Mouse (Mus musculus) frontal cortex, postnatal 36 days (tissue): ENCODE results near the gene Mfge8.

Experiments used
- DNase-seq, 2 experiments: peaks; one replicate each; pipeline ENCODE4 v3.0.0; 2022; ENCODE audit warnings: low spot score in 2 of 2

Gene Mfge8

DNA sequence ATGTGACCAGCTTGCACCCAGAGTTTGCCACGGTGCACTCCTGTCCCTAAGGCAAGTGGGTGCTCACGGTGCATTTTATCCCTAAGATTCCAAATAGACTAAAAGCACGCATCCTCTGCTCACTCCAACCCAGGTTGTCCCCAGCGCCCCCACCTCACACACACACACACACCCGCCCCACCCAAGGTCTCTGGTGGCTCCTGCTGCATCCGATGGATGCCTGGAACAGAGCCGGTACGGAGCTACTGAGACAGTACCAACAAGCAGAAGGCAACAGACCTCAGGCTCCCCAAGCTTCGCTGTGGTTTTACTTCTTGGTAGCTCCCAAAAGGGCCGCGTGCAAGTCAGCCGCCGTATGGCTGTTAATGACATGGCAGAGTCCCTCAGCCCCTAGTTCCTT, 18.5 kb downstream of the Mfge8 start:
- no peak for DNase-seq

DNA sequence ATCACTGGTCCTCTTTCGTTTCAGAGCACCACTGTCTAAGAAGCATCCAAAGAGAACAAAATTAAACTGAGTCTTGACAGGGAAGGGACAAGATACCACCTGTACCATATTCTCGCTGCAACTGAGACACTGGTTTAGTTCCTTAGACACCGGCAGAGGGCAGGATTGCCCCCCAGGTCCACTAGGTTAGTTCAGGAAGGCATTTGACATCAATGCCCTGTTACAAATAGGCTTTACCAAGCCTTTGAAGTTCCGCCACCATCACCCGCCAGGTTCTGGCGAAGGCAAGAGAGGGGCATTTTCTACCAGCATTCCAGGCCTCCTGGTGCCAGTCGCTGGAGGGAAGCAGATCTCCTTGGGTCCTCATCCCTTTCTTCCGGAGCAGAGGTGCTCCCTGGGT, 19.0 kb downstream of the Mfge8 start:
- DNase-seq: no peak

DNA sequence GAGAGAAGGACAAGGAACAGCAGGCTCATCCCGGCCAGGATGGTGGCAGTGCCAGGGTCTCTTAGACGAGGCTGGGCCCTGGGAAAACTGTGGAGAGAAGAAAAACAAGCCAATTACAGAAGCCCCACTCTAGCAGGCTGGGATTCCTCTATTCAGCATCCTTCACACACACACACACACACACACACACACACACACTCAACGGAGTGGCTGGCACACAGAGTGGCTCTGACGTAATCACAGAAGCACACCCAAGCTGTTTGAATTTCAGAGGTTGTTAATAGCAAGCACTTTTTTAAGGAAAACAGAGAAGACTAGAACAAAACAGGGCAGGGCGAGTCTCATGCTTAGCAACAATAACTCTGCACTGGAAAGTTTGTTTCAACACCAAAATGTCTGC, 25.4 kb downstream of the Mfge8 start:
- peak in 1 of 2 experiments; percentile 36 for DNase-seq

DNA sequence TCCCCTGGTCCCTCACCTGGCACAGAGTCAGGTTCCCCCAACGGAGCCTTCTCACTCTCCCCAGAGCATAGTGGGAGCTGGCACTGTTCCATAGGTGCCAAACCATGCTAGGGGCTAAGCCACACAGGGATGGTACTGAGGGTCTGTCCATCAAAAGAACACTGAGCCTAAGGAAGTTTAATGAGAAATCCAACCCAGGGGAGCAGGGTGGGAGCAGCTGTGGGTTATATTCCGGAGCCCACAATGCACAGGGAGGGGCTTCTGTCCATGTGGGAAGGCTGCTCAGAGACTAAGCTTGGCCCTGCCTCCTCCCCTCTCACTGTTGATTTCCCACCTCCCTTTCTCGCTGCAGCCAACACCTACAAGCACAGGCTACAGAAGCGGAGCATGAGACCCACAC, 35.0 kb downstream of the Mfge8 start:
- DNase-seq: no peak

DNA sequence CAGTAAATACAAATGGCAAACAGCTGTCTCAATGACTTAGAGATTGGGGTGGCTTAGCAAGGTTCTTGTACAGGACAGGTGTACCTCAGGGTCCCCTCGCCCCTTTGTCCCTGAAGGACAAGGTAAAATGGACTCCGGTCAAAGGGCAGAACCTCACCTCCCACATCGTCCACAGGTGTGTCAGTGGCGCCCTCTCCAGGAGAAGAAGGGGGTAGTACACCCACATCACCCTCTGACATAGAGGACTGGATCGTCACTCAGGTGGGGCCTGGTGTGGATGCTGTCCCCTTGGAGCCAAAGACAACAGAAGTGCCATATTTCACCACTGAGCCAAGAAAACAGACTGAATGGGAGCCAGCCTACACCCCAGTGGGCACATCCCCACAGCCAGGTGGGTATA, 52.4 kb downstream of the Mfge8 start:
- DNase-seq: no peak

DNA sequence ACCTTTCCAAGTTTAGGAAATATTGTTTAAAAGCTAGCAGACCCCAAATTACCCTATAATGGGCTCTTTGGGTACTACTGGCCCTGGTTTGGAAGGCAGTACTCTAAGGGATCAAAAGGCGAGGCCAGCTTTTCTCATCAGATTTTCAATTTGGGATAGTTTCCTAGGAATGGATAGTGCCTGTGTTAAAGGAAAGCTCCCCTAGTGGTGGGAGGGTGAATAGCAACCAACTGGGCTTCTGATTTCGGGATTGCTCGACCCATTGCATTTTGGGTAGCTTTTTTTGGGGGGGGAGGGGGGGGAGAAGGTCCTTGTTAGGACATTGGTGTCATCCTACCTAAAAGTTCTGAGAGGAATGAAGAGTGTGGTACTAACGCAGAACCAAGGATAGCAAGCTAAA, 59.7 kb downstream of the Mfge8 start:
- DNase-seq: no peak
